Mouse (Mus musculus) c-Kit-positive CD71-negative TER-119-negative erythroid progenitor cells, embryonic 14.5 days (primary cell): ENCODE data around the gene Chaf1a.

Source experiments
- DNase-seq: peaks from one replicate; pipeline ENCODE4 v3.0.0-alpha.2; 2013; ENCODE audit warnings: low read depth

Gene Chaf1a

GRCm38 (mm10) chr17:56020400-56021084 lies 19.7 kb upstream of the Chaf1a start:
- no peak for DNase-seq

GRCm38 (mm10) chr17:56021161-56021910 lies 18.9 kb upstream of the Chaf1a start:
- DNase-seq: no peak

GRCm38 (mm10) chr17:56022131-56022988 lies 17.9 kb upstream of the Chaf1a start:
- DNase-seq: no peak

GRCm38 (mm10) chr17:56022989-56023290 lies 17.3 kb upstream of the Chaf1a start:
- DNase-seq: no peak

- DNase-seq: no peak
Observed at GRCm38 (mm10) chr17:56023386-56023785, 16.9 kb upstream of the Chaf1a start.

DNA sequence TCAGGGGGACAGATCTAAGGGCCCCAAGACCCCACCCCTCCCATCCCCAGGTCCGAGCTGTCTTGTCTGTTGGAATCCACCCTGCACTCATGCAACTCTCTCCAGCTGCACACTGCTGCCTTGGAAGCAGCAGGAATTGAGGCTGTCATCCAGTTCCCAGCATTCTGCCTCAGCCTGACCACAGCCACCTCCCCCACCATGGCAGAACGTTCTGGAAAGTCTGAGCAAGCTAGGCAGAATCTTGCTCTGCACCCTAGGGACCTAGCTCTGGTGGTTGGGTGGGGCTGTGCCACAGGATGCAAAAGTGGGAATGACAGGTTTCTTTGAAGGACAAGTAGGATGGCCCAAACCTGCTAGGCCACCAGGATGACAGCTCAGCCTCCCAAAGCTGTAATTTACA lies 15.8 kb upstream of the Chaf1a start:
- no peak for DNase-seq

DNA sequence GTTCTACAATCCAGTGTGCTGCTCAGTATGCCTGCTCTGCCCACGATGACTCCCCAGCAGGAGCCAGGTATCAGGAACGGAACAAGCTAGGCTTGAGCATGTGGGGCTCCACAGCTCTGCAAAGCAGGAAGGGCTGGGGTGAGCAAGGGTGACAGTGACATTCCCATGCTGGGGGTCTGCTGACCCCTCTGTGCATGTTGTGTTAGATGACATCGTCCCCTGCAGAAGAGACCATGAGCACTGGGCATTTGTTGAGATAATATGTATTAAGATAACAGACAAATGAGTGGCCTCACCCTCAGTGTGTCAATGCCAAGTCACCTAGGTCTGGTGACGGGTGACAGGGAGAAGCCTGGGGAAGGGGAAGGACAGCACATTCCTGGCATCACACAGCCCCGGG lies 15.3 kb upstream of the Chaf1a start:
- no peak for DNase-seq

GRCm38 (mm10) chr17:56026303-56026702 lies 13.9 kb upstream of the Chaf1a start:
- no peak for DNase-seq

DNA sequence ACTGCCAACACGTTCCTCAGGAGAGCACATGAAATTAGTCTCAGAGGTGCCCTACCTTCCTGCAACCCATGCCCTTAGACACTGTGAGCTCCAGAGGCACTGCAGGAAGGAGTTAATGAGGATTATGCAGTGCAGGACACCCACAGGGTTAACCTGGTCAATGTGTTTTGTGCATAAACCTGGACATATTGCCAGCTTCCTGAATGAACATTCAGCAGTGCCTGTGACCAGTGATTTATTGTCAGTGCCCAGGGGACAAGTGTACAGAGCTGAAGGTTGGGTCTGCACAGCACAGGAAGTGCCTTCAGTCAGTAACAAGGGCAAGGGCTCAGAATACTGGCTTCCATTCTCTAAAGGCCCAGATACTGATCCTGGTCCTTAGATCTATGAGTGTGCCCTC lies 13.4 kb upstream of the Chaf1a start:
- no peak for DNase-seq

- DNase-seq: no peak
Observed at GRCm38 (mm10) chr17:56027801-56028441, 12.3 kb upstream of the Chaf1a start.

- no peak for DNase-seq
Observed at GRCm38 (mm10) chr17:56030238-56030870, 9.9 kb upstream of the Chaf1a start.

GRCm38 (mm10) chr17:56030919-56031318 lies 9.3 kb upstream of the Chaf1a start:
- peak; percentile 39 for DNase-seq

DNA sequence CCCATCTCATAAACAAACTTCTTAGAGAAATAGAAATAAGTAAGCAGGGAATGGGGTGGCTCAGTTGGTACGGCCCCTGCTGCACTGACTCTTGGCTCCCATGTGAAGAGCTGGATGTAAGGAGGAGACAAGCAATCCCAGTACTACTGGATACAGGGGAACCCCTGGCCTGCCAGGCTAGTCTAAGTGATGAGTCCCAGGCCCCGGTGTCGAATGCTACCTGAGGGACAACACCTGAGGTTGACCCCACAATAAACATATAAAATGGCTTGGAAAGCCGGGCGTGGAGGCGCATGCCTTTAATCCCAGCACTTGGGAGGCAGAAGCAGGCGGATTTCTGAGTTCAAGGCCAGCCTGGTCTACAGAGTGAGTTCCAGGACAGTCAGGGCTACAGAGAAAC lies 8.8 kb upstream of the Chaf1a start:
- DNase-seq: no peak

DNA sequence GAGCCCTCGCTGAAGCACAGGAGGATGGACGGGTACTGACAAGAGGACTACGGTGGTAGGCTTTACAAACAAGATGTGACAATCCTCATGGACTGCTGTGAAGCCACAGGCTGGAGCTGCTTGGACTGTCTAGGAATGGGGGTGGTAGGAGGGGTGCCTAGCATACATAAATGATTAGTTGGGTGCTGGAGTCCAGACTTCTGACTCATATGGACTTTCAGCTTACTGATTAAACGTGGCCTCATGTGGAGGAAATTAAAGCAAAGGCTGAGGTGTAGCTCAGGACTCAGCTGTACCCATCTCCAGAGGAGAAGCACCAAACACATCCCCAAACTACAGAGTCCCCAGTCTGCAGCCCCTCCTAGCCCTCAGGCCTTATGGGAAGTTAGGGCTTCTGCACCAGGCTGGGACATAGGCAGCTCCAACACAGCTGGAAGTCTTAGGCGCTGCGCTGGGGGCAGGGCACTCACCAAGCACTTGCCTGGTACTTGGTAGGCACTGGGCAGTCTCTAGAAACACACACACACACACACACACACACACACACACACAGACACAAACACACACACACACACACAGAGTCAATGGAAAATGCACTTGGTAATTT lies 8.0 kb upstream of the Chaf1a start:
- no peak for DNase-seq

- DNase-seq: no peak
Observed at GRCm38 (mm10) chr17:56032831-56033230, 7.4 kb upstream of the Chaf1a start.

GRCm38 (mm10) chr17:56034040-56034725 lies 6.1 kb upstream of the Chaf1a start:
- no peak for DNase-seq

DNA sequence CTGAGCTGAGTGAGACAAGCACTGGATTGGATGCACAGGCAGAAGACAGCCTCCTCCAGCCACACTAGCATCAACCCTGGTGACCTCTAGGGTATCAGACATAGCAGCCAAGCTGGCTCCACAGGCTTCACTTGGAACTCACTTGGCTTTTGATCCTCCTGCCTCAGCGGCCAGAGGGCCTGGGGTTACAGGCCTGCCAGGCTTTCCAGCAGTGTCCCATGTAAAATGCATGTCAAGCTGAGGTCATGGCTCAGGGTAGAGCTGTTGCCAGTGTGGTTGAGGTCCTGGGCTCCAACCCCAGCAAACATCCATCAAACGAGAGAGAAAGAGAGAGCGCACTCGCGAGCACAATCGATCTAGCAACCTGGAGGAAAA lies 5.5 kb upstream of the Chaf1a start:
- no peak for DNase-seq

DNA sequence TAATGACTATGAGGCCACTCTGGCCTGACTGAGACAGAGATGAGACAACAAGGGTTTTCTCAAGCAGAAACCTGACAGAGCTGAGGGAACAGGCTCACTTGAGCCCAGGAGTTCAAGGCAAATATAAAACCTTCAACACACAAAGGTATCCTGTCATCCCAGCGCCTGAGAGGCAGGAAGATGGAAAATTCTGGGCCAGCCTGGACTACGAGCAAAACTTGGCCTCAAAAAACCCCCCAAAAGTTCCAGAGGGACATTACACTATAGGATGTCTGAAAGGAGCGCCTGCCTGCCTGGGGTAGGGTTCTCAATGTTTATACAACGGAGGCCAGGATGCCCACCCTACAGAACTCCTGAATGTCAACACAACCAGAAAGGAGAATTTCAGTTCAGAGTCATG lies 5.0 kb upstream of the Chaf1a start:
- DNase-seq: no peak

- DNase-seq: peak; percentile 97
Observed at GRCm38 (mm10) chr17:56036176-56036900, 3.9 kb upstream of the Chaf1a start, which contains the start of gene Sh3gl1. Sh3gl1 (minus strand) TSS chr17:56036635.

GRCm38 (mm10) chr17:56036901-56037287 lies 3.3 kb upstream of the Chaf1a start:
- no peak for DNase-seq
